Mouse (Mus musculus) stomach, postnatal 0 days (tissue): Measurements from ENCODE around the gene Irgc1. TPM values are rescaled to one million over a fixed set of nuclear protein-coding genes. Genes with fewer than 3 reads are reported as not detected.

ENCODE experiments used
- ATAC-seq: fragments of 200-750 bp; cut with Nextera tagmentation; 2 replicates; pipeline ENCODE4 v1.8.0; 2017; ENCODE audit not compliant: low FRiP score, low TSS enrichment
- DNase-seq: peaks from one replicate; pipeline ENCODE4 v3.0.0-alpha.2; 2016; ENCODE audit warnings: low spot score
- H3K27ac ChIP-seq: fragments of 300-500 bp; sonication (generic); replicated peaks from 2 replicates; pipeline ENCODE4 v1.5.1; 2014; ENCODE audit warnings: mild to moderate bottlenecking, control low read depth
- H3K27me3 ChIP-seq: fragments of 300-500 bp; sonication (generic); 2 replicates; pipeline ENCODE4 v1.6.1; 2014; ENCODE audit warnings: low read length; ENCODE audit not compliant: control insufficient read depth, insufficient read depth
- H3K36me3 ChIP-seq: fragments of 300-500 bp; sonication (generic); 2 replicates; pipeline ENCODE4 v1.6.1; 2014; ENCODE audit warnings: low read length, mixed read lengths; ENCODE audit not compliant: control insufficient read depth, insufficient read depth
- H3K4me1 ChIP-seq: fragments of 300-500 bp; sonication (generic); replicated peaks from 2 replicates; pipeline ENCODE4 v1.6.1; 2014; ENCODE audit warnings: antibody characterized with exemption; ENCODE audit not compliant: control insufficient read depth, insufficient read depth
- H3K4me2 ChIP-seq: fragments of 300-500 bp; sonication (generic); replicated peaks from 2 replicates; pipeline ENCODE4 v1.6.1; 2014; ENCODE audit warnings: low read depth, mild to moderate bottlenecking, control low read depth, moderate library complexity
- H3K4me3 ChIP-seq: fragments of 300-500 bp; sonication (generic); 2 replicates; pipeline ENCODE4 v1.5.1; 2014; ENCODE audit warnings: low read depth, low read length, control low read depth
- H3K9ac ChIP-seq: fragments of 300-500 bp; sonication (generic); 2 replicates; pipeline ENCODE4 v1.6.1; 2014; ENCODE audit warnings: mild to moderate bottlenecking, low read length, control low read depth, mixed read lengths
- H3K9me3 ChIP-seq: fragments of 300-500 bp; sonication (generic); 2 replicates; pipeline ENCODE4 v1.6.1; 2016; ENCODE audit warnings: low read length; ENCODE audit not compliant: control insufficient read depth
- CTCF ChIP-seq: IDR thresholded peaks from 2 replicates; pipeline ENCODE4 v1.5.1; 2016; ENCODE audit warnings: antibody characterized with exemption, low read depth, mild to moderate bottlenecking, moderate library complexity
- EP300 ChIP-seq: optimal IDR thresholded peaks from 2 replicates; pipeline ENCODE3; 2016; ENCODE audit warnings: antibody characterized with exemption
- WGBS: fragments of 180-500 bp; shearing (Covaris S2); extraction: QIAGEN DNeasy Blood & Tissue Kit; methylation state at CpG from one replicate; pipeline ENCODE4 v1.1.7; 2014; 5-methylcytosine and 5-hydroxymethylcytosine counted together
- polyA plus RNA-seq: library from polyadenylated mRNA; unstranded; fragments of >200 nt; fragmentation: Nextera tagmentation; extraction: Ambion mirVana; gene quantifications from 2 replicates; pipeline ENCODE4 v1.2.1, GENCODE M21; 2015

Irgc1 gene
- polyA plus RNA-seq, result 0.05 and 0.10 TPM in 2 replicates

DNA sequence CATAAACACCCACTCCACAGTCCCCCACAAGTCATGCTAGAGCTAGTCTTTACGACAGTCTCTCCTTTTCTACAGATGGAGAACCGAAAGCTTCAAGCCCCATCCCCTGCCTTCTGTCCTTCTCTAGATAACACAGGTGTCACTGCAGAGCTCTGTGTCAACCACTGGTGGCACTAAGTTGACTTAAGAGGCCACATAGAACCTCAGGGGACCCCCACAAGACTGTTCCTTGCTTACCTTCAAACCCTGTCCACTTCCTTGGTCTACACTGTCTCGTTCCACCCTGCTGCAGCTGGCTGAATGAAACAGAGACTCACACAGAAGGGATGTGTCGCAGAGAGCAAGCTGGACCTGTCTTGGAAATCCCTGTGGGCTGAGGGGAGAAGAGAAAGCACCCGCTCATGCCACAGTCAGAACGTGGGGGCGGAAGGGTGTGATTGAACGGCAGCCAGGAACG, at the start of gene Irgc1:
Gene Irgc1 (minus strand): TSS at position 443 of the 457 bp plus-strand sequence.
- Histone ChIP-seq H3K9me3 (no peaks in the 10 kb centered on the region), H3K27me3 (no peaks in the 10 kb centered on the region), H3K4me1 (no peaks in the 10 kb centered on the region), H3K4me2 (no peak within 1 kb of the TSS), H3K36me3 (no peaks in the 10 kb centered on the region), H3K9ac (no peak within 1 kb of the TSS), H3K27ac (no peak within 1 kb of the TSS), H3K4me3 (no peak within 1 kb of the TSS)
- DNase-seq (no peak), ATAC-seq (no peak)
- no peak for TF ChIP-seq CTCF
- no peak for TF ChIP-seq EP300
- WGBS, result 60% methylated on average over 9 of the region's 9 CpGs

DNA sequence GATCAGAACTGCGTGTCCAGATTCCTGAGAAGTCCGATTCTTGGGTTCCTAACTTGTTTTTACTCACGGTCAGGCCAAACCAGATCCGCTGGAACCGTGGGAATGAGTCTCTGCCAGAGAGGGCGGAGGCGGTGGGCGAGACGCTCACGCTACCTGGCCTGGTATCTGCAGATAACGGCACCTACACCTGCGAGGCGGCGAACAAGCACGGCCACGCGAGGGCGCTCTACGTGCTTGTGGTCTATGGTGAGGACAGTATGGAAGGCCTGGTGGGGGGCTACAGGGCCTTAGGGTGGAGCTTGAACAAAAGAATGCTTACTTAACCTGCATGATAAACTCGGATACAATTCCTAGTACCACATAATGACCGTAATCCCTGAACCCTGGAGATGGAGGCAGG, 49.4 kb upstream of the Irgc1 start:
- H3K9ac ChIP-seq, result no peak overlapping the region
- H3K4me3 ChIP-seq, result no peak overlapping the region
- DNase-seq (peak; percentile 47), ATAC-seq (no peak)
- no peak overlapping the region for H3K27ac ChIP-seq
- no peak overlapping the region for H3K4me2 ChIP-seq
- TF ChIP-seq CTCF (peak; percentile 63), EP300 (no peak)
- no peaks in the 10 kb centered on the region for H3K9me3 ChIP-seq
- 49% methylated on average over 21 of the region's 21 CpGs for WGBS
- H3K36me3 ChIP-seq, result no peaks in the 10 kb centered on the region
- no peaks in the 10 kb centered on the region; the same call in 1 of the 2 replicates for H3K4me1 ChIP-seq
- H3K27me3 ChIP-seq, result no peaks in the 10 kb centered on the region

DNA sequence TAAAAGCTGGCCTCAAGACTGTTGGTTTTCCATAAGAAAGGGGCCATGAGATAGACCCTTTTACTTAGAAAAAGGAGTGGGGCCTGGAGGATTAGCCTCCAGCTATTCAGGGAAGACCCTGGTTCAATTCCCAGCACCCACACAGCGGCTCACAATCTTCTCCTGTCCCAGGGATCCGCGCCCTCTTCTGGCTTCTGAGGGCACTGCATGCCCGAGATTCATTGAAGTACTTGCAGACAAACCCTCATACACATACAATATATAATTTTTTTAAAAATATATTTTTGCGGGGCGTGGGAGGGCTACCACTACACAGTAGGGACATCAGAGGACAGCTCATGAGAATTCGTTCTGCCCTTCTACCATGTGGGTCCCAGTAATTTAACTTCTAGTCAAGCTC, 48.8 kb upstream of the Irgc1 start:
- DNase-seq, result peak; percentile 50
- no peak for ATAC-seq
- WGBS, result 35% methylated on average over 7 of the region's 7 CpGs

DNA sequence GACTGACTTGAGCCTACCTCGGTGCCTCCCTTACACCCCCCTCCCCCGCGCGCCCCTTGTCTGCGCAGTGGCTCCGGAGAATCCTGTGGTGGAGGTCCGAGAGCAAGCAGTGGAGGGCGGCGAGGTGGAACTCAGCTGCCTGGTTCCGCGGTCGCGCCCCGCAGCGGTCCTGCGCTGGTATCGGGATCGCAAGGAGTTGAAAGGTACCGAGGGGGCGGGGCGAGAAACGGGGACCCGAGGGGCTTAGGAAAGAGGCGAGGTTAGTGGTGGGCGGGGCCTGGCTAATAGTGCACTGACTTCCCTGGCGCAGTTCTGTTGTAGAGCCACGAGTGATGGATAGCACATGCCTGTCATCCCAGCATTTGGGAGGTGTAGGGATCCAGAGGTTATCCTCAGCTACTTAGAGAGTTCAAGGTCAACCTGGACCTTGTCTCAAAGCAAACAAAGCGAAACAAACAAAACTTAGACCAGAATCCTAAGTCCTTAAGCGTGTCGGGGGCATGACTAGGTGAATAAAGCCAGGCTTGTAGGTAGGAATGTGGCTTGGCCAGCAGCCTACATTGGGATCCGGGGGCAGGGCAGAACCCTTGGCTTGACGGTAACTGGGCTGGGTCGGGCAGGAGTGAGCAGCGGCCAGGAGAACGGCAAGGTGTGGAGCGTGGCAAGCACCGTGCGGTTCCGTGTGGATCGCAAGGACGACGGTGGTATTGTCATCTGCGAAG, 47.9 kb upstream of the Irgc1 start:
- Histone ChIP-seq H3K27ac (no peak overlapping the region), H3K4me2 (peak overlapping the region; percentile 45), H3K4me3 (peak overlapping the region; percentile 20; the same call in 1 of the 2 replicates), H3K9ac (no peak overlapping the region), H3K36me3 (no peaks in the 10 kb centered on the region), H3K27me3 (no peaks in the 10 kb centered on the region), H3K9me3 (no peaks in the 10 kb centered on the region), H3K4me1 (no peaks in the 10 kb centered on the region; the same call in 1 of the 2 replicates)
- TF ChIP-seq CTCF (no peak), EP300 (no peak)
- 8% methylated on average over 43 of the region's 43 CpGs for WGBS
- DNase-seq (peak; percentile 46), ATAC-seq (0 out of 2 replicates have a peak, but pooled peaks have one; percentile 27)

More for the DNA sequence above, 48.8 kb upstream of the Irgc1 start:
- H3K4me2 ChIP-seq, result no peak overlapping the region
- no peak overlapping the region for H3K4me3 ChIP-seq
- H3K27me3 ChIP-seq, result no peaks in the 10 kb centered on the region
- H3K4me1 ChIP-seq, result no peaks in the 10 kb centered on the region; the same call in 1 of the 2 replicates
- H3K9me3 ChIP-seq, result no peaks in the 10 kb centered on the region
- TF ChIP-seq EP300 (no peak), CTCF (peak; percentile 62)
- no peak overlapping the region for H3K9ac ChIP-seq
- H3K27ac ChIP-seq, result no peak overlapping the region
- no peaks in the 10 kb centered on the region for H3K36me3 ChIP-seq

DNA sequence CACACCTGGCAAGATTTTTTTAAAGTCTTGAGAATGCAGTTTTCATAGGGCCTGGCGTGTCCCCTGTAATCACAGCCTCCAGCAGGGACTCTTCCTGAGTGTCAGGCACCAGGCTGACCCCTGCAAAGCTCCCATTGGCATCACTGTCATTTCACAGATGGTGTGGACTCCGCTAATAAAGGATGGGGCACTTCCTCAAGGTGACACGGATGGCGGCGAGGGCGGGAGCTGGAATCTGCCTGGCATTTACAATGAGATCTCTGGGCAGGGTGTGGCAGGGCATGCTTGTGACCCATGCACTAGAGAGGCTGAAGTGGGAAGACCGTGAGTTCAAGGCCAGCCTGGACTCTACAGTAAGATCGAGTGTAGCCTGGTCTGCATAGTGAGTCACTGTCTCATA, 36.2 kb upstream of the Irgc1 start:
- no peaks in the 10 kb centered on the region for H3K9me3 ChIP-seq
- no peak overlapping the region for H3K9ac ChIP-seq
- no peak overlapping the region for H3K4me2 ChIP-seq
- whole genome bisulfite sequencing, result 83% methylated on average over 8 of the region's 8 CpGs
- no peak overlapping the region for H3K4me3 ChIP-seq
- no peak for TF ChIP-seq CTCF
- TF ChIP-seq EP300, result no peak
- H3K4me1 ChIP-seq, result no peaks in the 10 kb centered on the region
- H3K27ac ChIP-seq, result no peak overlapping the region
- H3K36me3 ChIP-seq, result no peaks in the 10 kb centered on the region
- no peaks in the 10 kb centered on the region for H3K27me3 ChIP-seq
- DNase-seq (no peak), ATAC-seq (no peak)

DNA sequence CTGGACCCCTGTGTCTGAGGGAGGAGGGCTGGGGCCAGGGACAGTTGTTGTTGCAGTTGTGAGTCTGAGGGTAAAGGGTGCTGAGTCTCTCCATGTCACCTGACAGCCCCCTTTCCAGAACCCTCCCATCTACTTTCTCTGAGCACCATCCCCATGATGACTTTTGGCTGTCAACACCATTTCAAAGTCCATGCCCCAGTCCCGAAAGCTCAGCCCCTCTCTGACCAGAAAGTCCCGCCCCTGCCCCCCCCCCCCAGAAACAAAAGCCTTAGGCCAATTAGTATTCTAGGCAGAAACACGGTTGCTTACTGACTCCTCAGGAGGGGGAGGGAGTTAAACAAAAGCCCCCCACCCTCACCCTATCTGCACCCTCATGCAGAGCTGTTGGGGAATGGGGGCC, 35.3 kb upstream of the Irgc1 start:
- Histone ChIP-seq H3K9me3 (no peaks in the 10 kb centered on the region), H3K4me2 (no peak overlapping the region), H3K36me3 (no peaks in the 10 kb centered on the region), H3K9ac (no peak overlapping the region), H3K27ac (no peak overlapping the region), H3K4me1 (no peaks in the 10 kb centered on the region), H3K27me3 (no peaks in the 10 kb centered on the region), H3K4me3 (no peak overlapping the region)
- ATAC-seq (no peak), DNase-seq (no peak)
- TF ChIP-seq CTCF, result no peak
- 31% methylated on average over 3 of the region's 3 CpGs for WGBS
